Mouse (Mus musculus): Measurements from ENCODE around the gene Rac3. TPM values are rescaled to one million over a fixed set of nuclear protein-coding genes. Genes with fewer than 3 reads are reported as not detected.
"Not testable (repeated sequence)": the region's sequence is repeated elsewhere in the genome, so short reads cannot be mapped to it uniquely, and the experiment has no call there.

Gene Rac3
- polyA plus RNA-seq, 2 experiments from 2014 or later = not detected

DNA sequence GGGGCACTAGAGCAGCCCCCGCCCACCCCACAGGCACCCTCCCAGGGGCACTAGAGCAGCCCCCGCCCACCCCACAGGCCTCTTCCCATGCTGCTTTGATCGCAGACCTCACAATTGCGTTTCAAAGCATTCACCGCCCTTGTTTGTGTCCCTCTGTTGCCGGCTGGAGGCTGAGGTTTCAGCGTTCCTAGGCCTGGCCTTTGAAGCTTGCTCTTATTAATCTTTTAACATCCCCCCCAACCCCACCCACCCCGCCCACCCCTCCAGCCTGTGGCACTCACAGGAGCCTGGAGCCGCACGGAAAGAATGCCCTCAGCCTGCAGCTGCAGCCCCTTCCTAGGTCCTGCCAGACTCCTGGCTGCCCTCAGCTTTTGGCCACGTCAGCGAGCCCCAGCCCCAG, 14.0 kb upstream of the Rac3 start:
- no peak for ATAC-seq

DNA sequence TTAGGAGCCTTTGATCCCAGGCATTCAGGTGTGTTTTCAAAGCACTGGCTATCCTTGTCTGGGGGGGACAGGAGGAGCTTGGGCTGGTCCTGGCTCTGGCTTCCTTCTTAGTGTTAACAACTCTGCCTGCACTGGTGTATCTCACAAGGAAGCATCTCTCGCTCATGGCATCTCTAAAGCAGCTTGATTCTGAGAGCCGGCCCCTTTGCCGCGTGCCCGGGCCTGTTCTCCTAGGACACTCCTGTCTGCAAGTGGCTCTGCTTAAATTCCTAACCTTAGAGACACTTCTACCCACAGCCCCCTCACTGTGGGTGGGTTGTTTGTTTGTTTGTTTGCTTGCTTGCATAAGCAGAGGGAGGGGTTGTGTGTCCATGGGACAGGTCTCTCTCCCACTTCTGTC, 13.3 kb upstream of the Rac3 start:
- ATAC-seq = no peak

DNA sequence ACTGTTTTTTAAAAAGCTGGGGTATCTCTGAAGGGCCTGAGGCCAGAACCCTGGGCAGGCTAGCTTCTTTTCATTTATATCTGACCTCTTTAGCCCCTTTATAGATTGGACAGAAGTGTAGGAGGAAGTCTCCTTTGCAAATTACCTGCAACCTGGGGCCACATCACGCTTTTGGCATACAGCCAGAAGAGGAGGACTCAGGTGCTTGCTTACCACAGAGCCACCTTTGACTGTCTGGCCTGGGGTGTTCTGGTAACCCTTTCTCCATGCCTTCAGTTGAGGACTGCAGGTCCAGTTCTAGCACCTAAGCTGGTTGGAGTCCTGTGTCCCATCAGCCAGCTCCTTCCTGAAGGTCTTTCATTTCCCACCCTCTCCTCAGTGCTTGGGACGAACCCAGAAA, 11.7 kb upstream of the Rac3 start:
- no peak for ATAC-seq

DNA sequence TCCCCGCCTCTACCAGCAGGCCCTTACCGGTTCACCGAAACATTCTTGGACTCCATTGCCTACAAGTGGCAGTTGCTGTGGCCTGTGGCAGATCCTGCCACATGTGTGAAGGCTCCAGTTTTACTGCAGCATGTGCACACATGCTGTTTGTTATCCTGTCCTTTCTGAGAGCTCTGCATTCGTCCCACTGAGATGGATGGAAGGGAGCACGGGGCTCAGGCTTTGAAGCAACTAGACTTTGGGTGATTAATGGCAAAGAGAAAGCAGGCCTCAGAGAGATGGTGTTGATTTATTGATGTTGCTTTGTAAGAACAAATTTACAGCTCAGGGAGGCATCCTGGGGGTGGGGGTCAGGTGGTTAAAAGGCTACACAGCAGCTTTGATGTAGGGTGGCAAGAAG, 10.6 kb upstream of the Rac3 start:
- no peak for ATAC-seq

DNA sequence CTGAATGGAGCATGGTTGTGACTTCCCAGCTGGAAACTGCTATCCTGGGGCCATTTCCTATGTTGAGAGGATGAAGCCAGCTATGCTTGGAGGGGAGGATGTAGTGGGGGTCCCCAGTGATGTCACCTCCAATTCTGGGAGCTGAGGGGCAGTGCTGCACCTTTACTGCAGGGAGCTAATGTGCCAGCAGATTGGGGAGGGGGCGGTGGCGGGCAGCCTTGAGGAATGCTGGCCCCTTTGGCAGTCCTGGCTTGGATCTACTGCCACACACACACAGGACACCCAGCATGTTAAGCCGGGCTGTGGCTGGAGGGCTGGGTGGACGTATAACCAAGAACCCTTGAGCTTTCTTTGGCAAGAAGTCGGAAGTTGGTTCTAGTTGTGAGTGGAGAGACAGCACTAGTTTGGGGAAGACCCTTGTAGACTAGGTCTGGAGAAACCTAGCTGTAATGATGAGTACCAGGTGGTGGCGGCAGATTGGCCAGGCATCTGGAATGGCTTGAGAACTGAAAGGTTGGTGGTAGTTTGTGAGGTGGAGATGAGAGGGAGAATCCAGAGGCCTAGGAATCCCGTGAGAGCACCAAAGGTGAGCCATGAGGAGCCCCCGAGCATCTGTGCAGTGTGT, 9.2 kb upstream of the Rac3 start:
- no peak for ATAC-seq

DNA sequence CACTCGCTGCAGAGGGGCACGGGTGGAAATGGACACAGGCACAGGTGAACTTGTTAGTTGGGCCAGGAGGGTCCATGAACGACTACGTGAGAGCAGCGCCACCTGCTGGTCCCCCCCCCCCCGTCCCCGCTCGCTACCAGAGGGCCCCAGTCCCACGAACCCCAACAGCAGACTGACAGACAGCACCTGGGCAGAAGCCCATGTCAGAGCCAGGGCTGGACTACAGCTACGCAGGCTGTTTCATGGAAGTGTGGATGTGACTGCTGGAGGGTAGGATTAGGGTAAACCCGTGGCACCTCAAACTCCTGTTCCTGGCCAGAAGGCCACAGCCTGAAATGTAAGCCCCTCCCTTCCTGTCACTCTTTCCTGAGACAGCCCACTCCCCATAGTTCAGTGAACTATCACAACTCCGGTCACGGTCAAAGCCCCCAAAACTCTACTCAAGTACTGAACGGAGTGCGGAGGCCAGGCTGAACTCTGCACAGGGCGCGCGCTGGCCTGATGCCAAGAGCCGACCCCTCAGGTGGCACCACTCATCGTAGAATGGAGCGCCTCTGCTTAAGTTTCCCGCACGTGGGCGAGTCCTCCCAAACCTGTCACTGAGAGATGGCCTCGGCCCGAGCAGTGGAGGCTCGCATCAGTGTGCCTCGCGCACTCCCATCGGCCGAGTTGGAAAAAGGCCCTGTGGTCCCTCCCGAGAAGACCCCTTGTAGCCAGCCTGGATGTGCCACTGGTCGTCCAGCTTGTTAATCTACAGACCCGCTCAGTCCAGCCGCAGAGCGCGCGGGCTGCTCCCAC, 8.3 kb upstream of the Rac3 start:
- peak; percentile 14 for ATAC-seq

DNA sequence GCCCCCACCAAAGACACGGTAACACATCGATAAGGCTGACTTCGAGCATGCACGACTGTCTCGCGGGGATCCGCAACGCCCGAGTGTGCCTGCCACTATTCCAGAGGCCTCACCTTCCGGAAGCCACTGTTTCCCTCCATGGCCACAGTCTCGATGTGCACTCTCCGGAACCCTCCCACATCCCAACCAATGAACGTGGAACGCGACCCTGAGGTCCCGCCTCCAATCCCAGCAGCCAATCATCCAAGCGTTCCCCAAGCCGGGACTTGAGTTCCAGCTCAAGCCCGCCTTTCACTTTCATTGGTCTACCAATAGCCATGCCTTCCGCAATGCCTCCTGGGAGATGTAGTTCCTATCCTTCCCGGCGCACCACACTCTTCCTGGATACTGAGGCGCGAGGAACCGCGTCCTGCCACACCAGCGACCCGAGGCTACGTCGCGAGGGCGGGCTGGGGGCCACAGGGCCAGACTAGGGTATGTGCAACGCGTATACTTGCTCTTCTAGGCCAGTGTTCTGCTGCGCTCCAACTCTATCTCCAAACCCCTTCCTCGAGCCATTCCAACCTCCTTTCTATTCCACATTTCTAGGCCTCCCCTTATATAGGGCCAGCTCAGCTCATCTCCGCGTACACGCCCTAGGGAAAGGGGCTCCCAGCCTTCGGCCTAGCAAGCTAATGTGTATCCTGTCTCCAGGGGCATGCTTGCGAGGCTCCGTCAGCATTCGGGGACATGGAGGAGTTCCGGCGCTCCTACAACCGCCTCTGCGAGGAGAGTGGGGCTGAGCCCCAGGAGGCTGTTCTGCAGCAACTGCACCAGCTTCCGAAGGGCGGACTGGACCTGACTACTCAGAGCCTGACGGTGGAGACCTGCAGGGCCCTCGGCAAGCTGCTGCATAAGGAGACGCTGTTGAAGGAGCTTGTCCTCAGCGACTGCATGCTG, 7.4 kb upstream of the Rac3 start, which contains the start of the genes Cenpx and Lrrc45:
Cenpx (minus strand) TSS at position 159 of the 939 bp plus-strand sequence.
Lrrc45 (plus strand) TSS at position 346 of the 939 bp plus-strand sequence.
- ATAC-seq = peak; percentile 97

DNA sequence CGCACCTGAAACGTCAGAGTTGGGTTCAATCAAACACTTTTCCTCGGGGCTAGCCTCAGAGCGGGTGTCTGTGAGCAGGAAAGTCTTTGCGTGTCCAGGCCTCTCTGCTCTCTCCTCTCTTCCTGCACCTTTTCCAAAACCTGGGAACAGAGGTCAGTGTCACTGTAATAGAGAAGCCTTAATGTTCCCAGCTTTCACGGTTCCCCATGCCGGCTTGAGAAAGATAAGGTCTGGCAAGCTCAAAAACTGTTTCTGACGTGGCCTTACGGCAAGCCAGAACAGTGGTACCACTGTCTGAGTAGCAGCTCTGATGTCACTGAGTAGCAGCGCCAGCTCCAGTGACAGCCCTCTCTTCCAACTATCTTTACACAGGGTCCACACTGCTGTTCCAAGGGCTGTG, 6.7 kb upstream of the Rac3 start:
- ATAC-seq = no peak

DNA sequence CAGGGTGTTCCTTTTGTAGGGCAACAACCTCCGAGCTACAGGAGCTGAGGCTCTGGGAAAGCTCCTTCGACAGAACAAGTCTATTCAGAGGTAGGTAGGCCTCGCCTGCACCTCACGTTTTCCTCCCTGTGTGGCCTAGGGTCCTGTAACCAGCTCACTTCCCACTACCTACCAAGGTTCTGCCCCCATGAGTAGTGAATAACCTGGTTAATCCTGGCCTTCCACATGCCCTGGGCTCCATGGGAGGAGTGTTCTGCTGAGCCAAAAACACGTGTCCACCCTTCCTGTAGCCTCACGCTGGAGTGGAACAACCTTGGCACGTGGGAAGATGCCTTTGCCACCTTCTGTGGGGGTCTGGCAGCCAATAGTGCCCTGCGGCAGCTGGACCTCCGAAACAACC, 6.1 kb upstream of the Rac3 start:
- no peak for ATAC-seq

DNA sequence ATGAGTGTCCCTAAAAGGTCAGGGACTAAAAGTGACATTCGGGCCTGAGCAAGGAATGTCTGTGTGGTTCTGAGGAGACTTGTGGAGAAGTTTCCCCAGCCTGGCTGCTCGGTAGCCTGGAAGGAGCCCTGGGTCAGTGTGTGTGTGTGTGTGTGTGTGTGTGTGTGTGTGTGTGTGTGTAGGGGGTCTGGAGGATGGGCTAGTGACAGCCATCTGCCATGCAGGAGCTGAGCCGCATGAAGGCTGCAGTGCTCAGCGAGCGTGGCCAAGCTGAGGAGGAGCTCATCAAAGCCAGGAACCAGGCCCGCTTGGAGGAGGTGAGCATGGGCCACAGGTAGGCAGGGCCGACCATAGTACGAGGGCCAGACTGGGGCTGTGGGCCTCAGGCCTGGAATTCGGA, 2.0 kb upstream of the Rac3 start:
- no peak for ATAC-seq

DNA sequence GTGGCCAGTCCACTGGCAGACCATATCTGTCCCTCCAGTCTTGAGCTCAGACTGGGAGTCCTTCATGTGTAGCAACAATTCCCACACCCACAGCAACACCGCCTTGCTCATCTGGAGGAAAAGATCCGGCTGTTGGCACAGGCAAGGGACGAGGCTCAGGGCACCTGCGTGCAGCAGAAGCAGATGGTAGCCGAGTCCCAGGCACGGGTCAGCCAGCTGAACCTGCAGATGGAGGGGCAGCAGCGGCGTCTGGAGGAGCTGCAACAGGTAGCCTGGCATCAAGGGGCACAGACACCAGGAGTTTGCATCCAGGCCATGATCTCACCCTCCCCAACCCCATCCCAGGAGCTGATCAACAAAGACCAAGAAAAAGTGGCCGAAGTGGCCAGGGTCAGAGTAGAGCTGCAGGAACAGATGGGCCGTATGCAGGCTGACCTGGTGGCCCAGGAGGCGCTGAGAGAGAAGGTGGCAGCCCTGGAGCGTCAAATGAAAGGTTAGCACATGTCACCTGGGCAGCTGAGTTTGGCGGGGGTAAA, 1.4 kb upstream of the Rac3 start:
- no peak for ATAC-seq

DNA sequence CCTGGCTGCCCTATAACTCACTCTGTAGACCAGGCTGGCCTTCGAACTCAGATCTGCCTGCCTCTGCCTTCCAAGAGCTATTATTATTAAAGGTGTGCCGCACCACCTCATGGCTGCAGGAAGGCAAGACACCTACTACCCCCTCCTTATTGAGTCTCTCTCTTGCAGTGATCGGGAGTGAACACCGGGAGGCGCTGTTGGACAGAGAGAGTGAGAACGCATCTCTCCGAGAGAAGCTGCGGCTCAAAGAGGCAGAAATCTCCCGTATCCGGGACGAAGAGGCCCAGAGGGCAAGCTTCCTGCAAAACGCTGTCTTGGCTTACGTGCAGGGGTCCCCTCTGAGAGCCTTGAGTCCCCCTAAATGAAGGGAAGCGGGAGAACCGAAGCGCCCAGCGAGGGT, 820 bp upstream of the Rac3 start:
- peak; percentile 78 for ATAC-seq

DNA sequence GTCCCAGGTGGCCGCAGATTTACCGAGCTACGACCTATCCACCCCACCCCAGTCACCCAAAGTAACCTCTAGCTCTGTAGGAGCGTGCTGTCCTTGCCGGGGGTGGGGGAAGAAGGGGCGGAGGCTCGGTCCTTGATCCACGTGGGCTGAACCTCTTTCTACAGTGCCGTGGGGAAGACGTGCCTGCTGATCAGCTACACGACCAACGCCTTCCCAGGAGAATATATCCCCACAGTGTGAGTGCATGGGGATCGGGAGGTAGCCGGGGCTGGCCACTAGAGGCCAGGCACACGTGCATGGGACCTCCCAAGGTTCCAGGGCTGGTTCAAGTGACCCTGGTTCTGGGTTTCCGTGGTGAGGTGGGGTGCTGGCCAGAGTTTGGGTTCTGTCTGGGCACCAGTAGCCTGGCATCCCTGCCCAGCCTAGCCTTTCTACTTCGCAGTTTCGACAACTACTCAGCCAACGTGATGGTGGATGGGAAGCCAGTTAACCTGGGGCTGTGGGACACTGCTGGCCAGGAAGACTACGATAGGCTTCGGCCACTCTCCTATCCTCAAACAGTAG, 879 bp downstream of the Rac3 start:
- ATAC-seq = no peak

DNA sequence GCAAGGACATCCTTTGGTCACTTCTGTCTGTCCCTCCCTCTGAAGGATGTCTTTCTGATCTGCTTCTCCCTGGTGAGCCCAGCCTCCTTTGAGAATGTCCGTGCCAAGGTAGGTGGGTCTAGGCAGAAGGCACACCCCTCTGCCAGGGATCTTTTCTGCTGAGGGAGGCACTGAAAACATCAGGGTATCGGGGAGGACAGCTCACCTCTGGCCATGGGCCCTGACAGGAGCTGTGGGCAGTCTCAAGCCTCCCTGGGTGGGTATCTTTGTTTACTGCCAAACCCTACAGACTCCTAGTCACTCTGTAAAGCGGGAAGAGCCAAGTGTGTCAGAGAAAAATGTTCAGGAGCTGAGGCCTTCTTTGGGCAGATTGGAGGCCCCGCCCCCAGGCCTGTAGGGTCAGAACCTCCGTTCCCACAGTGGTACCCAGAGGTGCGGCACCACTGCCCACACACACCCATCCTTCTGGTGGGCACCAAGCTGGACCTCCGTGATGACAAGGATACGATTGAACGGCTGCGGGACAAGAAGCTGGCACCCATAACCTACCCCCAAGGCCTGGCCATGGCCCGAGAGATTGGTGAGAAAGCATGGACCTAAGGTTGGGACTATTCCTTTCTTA, 1.6 kb downstream of the Rac3 start:
- ATAC-seq = no peak

DNA sequence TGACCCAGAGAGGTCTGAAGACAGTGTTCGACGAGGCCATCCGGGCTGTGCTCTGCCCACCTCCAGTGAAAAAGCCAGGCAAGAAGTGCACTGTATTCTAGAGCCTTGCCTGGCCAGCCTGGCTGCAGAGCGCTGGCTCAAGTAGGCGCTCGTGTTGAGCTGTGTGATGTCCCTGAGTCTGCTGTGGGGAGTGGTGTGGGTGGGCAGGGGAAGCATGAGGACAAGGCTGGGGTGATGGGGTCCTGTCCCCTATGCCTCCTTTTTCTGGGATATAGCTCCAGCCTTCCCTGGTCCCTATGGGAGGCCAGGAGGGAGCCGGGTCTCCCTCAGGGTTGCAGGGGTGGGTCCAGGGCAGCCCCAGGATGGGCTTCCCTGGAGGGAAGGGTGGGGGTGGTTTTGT, 2.2 kb downstream of the Rac3 start:
- no peak for ATAC-seq

DNA sequence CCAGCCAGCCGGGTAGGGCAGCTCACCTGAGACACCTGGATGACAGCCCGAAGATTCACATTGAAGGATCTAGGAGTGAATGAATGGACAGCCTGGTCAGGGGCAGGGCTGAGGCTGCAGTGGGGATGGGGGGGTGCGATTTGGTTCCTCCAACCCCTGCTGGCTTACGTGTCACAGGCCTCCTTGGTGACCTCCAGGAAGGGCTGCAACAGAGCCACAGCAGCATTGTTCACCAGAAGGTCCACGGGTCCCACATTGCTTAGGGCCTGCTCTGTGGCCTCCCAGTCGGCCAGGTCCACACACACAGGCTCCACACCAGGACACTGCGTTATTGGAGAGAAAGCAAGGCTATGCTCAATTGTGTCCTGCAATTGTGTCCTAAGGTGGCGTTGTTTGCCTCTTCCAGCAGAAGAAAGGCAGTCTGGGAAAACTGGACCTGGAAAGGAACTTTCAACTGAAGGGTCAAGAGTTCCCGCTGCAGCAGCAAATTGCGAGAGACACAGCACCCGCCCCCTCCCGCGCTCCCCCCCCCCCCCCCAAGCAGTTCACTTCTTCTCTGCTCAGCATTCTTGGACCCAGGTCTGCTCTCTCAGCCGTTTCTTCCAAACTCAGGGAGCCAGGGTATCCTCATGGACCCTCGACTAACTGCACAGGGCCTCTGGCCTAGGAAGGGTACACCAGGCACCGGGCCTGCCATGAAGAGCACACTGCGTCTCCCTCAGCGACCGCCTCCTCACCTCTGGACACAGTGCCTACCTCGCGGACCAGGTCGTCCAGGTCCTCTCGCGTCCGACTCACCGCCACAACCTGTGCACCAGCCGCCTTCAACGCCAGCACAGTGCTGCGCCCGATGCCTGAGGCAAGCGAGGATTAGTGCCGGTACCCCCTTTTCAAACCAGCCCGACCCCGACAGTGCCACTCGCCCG, 5.2 kb downstream of the Rac3 start:
- ATAC-seq = peak; percentile 20

DNA sequence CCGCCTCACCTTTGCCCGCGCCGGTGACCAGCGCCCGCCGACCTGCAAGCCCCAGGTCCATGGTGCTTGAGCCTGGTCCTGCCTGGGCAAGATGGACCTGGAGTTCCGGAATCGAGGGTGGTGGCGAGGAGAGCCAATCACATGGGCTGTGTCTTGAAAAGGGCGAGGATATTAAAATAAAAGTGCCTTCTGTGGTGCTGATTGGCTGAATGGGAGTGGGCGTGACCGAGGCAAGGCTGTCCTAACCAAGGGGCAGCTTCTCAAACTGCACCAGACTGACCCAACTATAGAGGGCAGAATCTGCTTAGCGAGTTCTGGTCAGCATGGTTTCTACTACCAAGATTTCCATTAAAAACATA, 5.9 kb downstream of the Rac3 start, which contains the start of gene Dcxr:
Dcxr (minus strand) TSS at position 113 of the 359 bp plus-strand sequence.
- peak; percentile 88 for ATAC-seq

DNA sequence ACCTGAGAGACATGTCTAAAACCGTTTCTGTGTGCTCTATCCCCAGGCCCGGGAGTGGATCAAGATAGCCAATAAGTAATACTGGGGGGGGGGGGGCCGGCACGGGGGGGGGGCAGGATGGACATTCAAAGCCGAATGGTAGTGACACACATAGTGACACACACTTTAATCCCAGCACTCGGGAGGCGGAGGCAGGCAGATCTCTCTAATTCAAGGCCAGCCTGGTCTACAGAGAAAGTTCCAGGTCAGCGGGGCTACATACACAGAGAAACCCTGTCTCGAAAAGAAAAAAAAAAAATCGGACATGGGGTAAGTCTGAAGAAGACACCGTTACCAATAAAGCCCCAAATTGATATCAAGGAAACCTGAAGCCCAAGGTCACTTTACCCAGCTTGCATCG, 6.3 kb downstream of the Rac3 start:
- ATAC-seq = no peak

DNA sequence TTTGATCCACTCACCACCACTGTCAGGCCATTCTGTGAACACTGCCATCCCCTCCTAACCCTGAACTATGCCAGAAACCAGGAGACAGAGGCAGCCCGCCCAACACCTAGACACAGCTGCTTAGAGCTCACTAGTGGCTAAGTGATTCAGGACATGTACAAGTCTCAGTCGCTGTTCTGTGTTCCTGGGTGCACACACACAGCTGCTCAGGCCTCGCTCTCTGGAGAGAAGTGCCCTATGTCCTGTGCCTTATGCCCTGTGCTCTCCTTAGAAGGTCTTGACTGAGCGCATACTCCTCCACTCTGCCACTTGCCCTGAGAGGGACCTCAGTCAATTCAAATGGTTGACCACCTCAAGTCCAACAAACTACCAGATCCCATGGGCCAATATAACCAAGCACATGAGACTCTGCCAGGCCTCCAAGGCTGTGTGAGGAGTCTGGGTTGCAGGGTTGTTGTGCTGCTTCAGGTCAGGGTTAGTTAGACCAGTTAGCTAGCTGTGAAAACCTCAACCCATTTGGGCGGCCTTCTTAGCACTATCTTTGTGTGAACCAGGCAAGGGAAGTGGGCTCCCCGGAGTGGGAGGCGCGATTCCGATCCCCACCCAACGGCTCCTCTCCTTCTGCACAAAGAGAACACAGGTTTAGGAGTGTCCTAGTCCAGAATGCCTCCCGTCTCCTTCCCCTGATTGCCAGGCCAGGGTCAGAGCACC, 7.4 kb downstream of the Rac3 start:
- no peak for ATAC-seq

DNA sequence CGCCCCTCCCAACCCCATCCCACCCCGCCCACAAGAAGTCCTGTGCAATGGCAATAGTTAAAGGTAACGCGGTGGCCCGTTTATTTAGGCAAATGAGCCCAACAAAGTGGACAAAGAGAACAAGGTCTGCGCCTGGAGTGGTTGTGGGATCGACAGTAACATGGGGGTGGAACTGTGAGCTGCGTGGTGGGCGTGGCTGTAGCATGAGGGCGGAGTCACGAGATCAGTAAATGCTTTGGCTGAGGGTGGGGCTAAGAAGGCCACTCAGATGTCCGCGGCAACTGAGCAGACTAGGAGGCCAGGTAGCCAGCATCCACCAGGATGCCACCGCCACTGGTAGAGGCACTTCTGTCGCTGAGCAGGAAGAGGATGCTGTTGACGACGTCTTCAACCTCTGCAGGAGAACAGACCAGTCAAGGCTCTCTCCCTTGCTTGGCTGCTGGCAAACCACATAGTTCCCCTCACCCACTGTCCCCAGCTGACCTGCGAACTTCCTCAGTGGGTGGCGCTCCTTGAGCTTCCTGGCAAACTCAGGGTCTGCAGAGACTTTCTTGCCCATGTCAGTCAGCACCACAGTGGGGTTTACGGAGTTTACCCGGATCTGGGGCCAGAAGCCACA, 8.3 kb downstream of the Rac3 start:
- not testable (repeated sequence) for ATAC-seq
